Mouse (Mus musculus) erythroblast, embryonic 14.5 days (primary cell): ENCODE measurements around the gene Gclm.

Source experiments
- GATA1 ChIP-seq: IDR thresholded peaks from 2 replicates; pipeline ENCODE4 v1.6.1; 2012; ENCODE audit warnings: low read length, inconsistent platforms, mixed read lengths
- TAL1 ChIP-seq: IDR thresholded peaks from 3 replicates; pipeline ENCODE4 v1.6.1; 2012; ENCODE audit warnings: low read length, inconsistent platforms, mixed read lengths

GRCm38 (mm10) chr3:122245215-122245877 lies at the start of gene Gclm:
- TF ChIP-seq TAL1, result no peak
- no peak for TF ChIP-seq GATA1
